Mouse (Mus musculus): ENCODE data around the gene Cbx4.

Cbx4 gene

DNA sequence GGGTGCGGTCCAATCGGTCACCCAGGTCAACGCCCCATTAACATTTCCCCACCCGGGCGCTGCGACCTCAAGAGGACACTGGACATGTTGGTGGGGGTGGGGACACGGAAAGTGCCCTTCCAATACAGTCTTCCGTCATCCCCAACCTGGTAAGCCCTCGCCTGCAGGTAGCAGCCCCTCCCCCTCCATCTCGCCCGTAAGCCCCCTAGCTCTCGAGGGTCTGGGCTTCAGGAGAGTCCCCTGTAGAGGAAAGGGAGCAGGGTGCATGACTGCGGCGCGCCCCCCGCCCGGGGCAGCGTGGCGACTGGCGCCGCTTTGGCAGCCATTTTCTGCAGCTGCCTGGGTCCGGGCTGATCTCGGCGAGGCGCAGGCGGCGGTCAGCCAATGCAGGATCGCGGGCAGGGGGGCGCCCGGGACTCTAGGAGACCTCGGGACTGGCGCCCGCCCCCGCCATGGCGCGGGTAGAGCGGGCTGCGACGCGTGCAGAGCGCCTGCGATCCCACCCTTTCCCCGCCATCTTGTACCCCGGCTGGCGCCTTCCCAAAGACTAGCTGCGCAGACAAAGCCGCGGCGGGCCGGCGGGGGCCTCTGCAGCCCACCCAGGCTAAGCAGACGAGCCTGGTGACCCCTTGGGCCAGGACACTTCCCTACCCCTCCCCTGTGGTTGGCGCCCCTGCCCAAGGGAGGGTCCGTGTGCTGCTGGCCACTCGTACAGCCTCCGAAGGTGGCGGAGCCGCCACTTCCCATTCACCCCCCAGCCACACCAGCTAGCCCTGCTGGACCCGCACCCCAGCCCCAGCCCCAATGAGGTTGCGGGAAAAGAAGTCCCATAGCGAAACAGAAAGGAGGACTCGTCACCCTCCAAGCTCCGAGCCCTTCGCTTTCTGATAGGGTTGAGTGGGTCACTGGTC lies 29.5 kb downstream of the Cbx4 start:
- peak; percentile 68 for DNase-seq (ENCODE audit: low spot score)

- no peak for DNase-seq (ENCODE audit: low spot score)
Measured at GRCm38 (mm10) chr11:119055571-119056131, 30.4 kb downstream of the Cbx4 start.

- DNase-seq (ENCODE audit: low spot score), result peak; percentile 72
Measured at GRCm38 (mm10) chr11:119054351-119055345, 31.4 kb downstream of the Cbx4 start.

GRCm38 (mm10) chr11:119053738-119054350 lies 32.2 kb downstream of the Cbx4 start:
- peak; percentile 57 for DNase-seq (ENCODE audit: low spot score)

DNA sequence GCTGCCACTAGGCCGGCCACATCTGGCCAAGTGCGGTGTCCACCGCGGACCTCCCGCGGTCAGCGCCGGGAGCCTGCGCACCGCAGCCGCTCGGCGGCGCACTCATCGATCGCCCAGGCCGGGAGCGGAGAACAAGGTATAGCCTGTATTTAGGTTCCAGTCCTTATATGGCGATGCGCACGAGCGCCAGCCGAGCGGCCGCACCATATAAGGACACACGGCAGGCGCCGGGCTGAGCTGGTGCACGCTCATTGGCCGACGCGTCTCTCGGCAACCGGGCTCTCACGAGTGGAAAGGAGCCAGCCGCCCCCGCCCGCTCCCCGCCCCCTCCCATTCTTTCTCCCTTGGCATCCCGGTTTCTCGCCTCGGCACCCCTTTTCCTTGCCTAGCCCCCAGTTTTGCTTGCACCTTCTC lies 32.8 kb downstream of the Cbx4 start:
- peak; percentile 88 for DNase-seq (ENCODE audit: low spot score)

DNA sequence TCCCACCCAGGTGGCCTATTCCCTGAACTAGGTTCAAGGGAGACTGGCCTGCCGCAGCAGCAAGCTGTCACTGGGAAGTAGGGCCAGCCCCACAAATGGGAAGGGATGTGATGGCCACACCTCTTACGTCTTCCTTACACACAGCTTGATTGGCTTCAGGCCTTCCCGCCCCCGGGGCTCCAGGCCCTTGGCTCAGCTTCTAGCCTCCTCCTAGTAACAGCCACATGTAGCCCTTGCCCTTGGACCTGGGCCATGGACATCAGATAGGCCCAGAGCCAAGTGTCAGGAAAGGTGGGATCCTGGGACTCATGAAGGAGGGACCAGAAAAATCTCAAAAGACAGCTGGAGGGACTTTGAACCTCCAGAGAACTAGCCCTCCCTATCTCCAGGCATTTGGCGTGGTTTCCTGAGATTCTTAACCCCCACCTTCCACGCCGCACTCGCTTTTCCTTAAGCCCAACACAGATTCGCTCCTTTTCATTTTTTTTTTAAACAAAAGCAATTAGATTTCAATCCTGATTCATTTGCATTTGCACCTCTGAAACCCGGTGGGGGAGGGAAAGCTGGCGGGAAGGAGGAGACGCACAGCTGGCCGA lies 33.3 kb downstream of the Cbx4 start:
- peak; percentile 52 for DNase-seq (ENCODE audit: low spot score)

GRCm38 (mm10) chr11:119051927-119052660 lies 33.9 kb downstream of the Cbx4 start:
- peak; percentile 57 for DNase-seq (ENCODE audit: low spot score)

- DNase-seq (ENCODE audit: low spot score), result no peak
Measured at GRCm38 (mm10) chr11:119051426-119051825, 34.6 kb downstream of the Cbx4 start.

- no peak for DNase-seq (ENCODE audit: low spot score)
Measured at GRCm38 (mm10) chr11:119050361-119050760, 35.7 kb downstream of the Cbx4 start.

- no peak for DNase-seq (ENCODE audit: low spot score)
Measured at GRCm38 (mm10) chr11:119048133-119048510, 37.9 kb downstream of the Cbx4 start.

GRCm38 (mm10) chr11:119047261-119048132 lies 38.5 kb downstream of the Cbx4 start:
- peak; percentile 54 for DNase-seq (ENCODE audit: low spot score)

GRCm38 (mm10) chr11:119046601-119047245 lies 39.3 kb downstream of the Cbx4 start:
- DNase-seq (ENCODE audit: low spot score), result peak; percentile 75

GRCm38 (mm10) chr11:119044551-119045337 lies 41.3 kb downstream of the Cbx4 start:
- DNase-seq (ENCODE audit: low spot score), result peak; percentile 60

- DNase-seq (ENCODE audit: low spot score), result peak; percentile 68
Measured at GRCm38 (mm10) chr11:119043761-119044550, 42.1 kb downstream of the Cbx4 start.

- no peak for DNase-seq (ENCODE audit: low spot score)
Measured at GRCm38 (mm10) chr11:119043273-119043540, 42.8 kb downstream of the Cbx4 start.

DNA sequence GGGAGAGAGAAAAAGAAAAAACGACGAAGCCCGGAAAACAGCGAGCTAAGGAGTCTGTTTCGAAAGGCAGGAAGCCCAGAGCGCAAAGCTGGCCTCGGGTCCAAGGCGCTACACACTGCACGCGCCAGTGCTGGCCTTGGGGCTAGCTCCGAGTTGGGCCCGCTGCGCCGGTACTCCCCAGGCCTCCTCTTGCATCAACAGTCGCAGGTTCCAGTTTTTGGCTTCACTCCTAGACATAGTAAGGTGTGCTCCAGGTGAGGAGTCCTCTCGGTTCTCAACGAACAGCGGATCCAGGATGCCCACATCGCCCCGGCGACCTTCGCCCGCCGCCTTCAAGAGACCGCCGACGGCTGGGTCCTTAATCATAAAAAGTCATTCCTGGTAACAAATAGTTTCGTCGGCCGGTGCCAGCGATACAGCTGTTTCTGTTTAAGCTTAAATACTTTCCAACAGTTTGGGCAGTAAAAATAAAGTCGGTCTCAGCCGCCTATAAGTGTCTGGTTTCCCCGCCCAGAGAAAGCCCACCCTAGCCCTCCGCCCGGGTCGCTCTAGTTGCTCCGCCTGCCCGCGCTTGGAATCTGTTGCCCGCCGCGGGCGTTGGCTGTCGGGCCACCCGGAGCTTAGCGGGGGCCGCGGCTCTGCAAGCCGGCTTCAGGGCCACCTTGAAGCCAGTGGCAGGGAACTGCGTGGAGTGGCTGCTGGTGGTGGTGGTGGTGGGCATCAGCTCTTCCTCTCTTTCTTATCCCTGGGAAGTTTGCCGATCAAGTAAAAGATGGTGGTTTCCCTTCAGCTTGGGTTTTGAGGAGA lies 43.4 kb downstream of the Cbx4 start:
- DNase-seq (ENCODE audit: low spot score), result peak; percentile 44

Measured in retina, embryonic 14.5 days (tissue).